Mouse (Mus musculus) G1E (cell line): Measurements from ENCODE around the gene Acer1. TPM values are rescaled to one million over a fixed set of nuclear protein-coding genes. Genes with fewer than 3 reads are reported as not detected.
A peak's percentile ranks its signal among the peaks of the same experiment; 100 is the strongest.

Experiments
- ATAC-seq: 2 replicates; pipeline ENCODE4 v1.8.0; 2016; ENCODE audit warnings: mild to moderate bottlenecking; ENCODE audit not compliant: insufficient number of reproducible peaks, poor library complexity, low FRiP score, severe bottlenecking; ENCODE audit errors: extremely low read depth
- DNase-seq: peaks from one replicate; pipeline ENCODE4 v3.0.0; 2012; ENCODE audit warnings: low spot score
- H3K27me3 ChIP-seq: 2 replicates; pipeline ENCODE4 v1.6.1; 2012; ENCODE audit warnings: mild to moderate bottlenecking, low read length, inconsistent platforms; ENCODE audit not compliant: insufficient read depth
- H3K36me3 ChIP-seq: replicated peaks from 2 replicates; pipeline ENCODE3; 2012; ENCODE audit warnings: mild to moderate bottlenecking, inconsistent platforms
- H3K4me1 ChIP-seq: 2 replicates; pipeline ENCODE4 v1.6.1; 2012; ENCODE audit warnings: low read depth, low read length, inconsistent platforms, mixed read lengths; ENCODE audit not compliant: insufficient read depth
- H3K4me3 ChIP-seq: 2 replicates; pipeline ENCODE4 v1.5.1; 2012; ENCODE audit warnings: low read depth, mild to moderate bottlenecking, inconsistent platforms, low read length, moderate library complexity, mixed read lengths
- H3K9me3 ChIP-seq: replicated peaks from 2 replicates; pipeline ENCODE4 v1.6.1; 2012; ENCODE audit warnings: inconsistent platforms
- CTCF ChIP-seq: IDR thresholded peaks from 2 replicates; pipeline ENCODE4 v1.5.1; 2012; ENCODE audit warnings: low read depth, low read length, inconsistent platforms, mixed read lengths
- GATA1 ChIP-seq: IDR thresholded peaks from 2 replicates; pipeline ENCODE4 v1.6.1; 2012; ENCODE audit warnings: borderline replicate concordance, low read length, inconsistent platforms, mixed read lengths
- GATA2 ChIP-seq: IDR thresholded peaks from 2 replicates; pipeline ENCODE4 v1.6.1; 2012; ENCODE audit warnings: low read depth, low read length, inconsistent platforms, borderline replicate concordance
- POLR2AphosphoS5 ChIP-seq: IDR thresholded peaks from 2 replicates; pipeline ENCODE4 v1.6.1; 2012; ENCODE audit warnings: low read depth, low read length, inconsistent platforms; ENCODE audit not compliant: insufficient replicate concordance
- TAL1 ChIP-seq: conservative IDR thresholded peaks from 2 replicates; pipeline ENCODE4 v1.6.1; 2012; ENCODE audit warnings: low read depth, low read length, inconsistent platforms, mixed read lengths
- polyA plus RNA-seq: library from polyadenylated mRNA; stranded (reverse); fragments of >175 nt; gene quantifications from 2 replicates; pipeline ENCODE4 v1.2.3, GENCODE M21; 2012
- total RNA-seq, 2 experiments: library from RNA; stranded (forward) in 1 of 2; stranded (reverse) in 1 of 2; fragments of 200-1000 nt in 1 of 2; fragments of >200 nt in 1 of 2; fragmentation: Nextera tagmentation in 1 of 2; gene quantifications; 2 replicates each; pipeline ENCODE4 v1.2.3; 2014 to 2017

The Acer1 gene
- total and polyA plus RNA-seq, 3 experiments: not detected

DNA sequence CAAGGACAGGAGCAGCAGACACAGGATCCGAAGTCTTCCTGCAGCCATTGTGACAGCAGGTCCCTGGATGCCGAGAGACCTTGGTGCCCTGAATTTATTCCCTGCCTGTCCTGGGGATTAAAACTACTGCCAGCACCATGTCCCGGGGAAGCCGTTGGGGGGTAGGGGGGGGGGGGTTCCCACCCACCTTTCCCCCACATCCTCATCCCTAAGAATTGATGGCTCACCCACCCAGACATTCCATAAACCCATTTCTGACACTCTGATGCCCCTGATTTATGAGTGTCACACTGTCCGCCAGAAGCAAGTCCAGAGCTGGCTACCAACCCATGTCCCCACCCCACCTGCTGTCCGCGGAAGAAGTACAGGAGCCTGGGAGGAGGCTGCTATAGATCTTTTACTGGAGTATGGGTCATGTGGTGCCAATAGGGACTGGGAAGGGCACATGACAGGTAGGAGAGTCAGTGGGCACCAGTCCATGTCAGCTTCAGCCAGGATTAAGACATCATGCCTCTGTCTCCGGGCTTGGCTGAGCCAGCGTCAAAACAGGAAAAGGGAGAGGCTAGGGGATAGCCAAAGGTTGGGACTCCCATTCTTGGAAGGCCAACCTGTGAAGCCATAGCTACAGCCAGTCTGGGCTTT lies 18.2 kb upstream of the Acer1 start, which contains the start of gene Pspn:
Pspn (minus strand) TSS at position 51 of the 642 bp plus-strand sequence.
- peaks cover 3% of the 10 kb centered on the region; the same call in 1 of the 2 replicates for H3K9me3 ChIP-seq
- 0 out of 2 replicates have a peak within 1 kb of the TSS, but pooled peaks have one; percentile 8 for H3K4me3 ChIP-seq
- no peaks in the 10 kb centered on the region for H3K27me3 ChIP-seq
- ATAC-seq (no peak), DNase-seq (no peak)
- H3K36me3 ChIP-seq: peaks cover 85% of the 10 kb centered on the region
- TF ChIP-seq GATA1 (no peak), POLR2AphosphoS5 (no peak), CTCF (no peak)
- peaks cover 64% of the 10 kb centered on the region for H3K4me1 ChIP-seq

DNA sequence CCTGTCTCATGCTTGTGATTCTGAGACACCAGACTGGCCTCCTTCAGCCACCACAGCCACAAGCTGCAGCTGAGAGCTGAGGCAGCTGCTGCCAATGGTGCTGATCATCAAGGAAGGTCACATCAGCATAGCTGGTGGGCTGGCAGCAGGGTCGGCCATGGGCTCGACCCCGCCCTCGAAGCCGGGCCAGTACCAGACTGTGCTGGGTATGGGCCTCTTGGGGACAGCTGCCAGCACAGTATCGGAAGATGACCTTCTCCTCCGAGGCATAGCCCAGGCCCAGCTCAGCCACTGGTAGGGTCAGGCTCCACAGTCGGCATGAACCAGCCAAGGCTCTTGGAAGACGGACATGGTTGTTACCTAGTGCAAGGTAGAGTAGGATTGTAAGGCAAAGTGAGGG lies 17.5 kb upstream of the Acer1 start:
- no peak for ATAC-seq
- peaks cover 58% of the 10 kb centered on the region for H3K4me1 ChIP-seq
- H3K36me3 ChIP-seq: peaks cover 87% of the 10 kb centered on the region
- H3K9me3 ChIP-seq: peaks cover 3% of the 10 kb centered on the region; the same call in 1 of the 2 replicates
- 0 out of 2 replicates have a peak overlapping the region, but pooled peaks have one; percentile 8 for H3K4me3 ChIP-seq
- no peak for TF ChIP-seq POLR2AphosphoS5
- no peak for TF ChIP-seq GATA1
- TF ChIP-seq GATA2: no peak
- no peak for TF ChIP-seq TAL1
- TF ChIP-seq CTCF: no peak
- H3K27me3 ChIP-seq: no peaks in the 10 kb centered on the region
- DNase-seq: no peak

DNA sequence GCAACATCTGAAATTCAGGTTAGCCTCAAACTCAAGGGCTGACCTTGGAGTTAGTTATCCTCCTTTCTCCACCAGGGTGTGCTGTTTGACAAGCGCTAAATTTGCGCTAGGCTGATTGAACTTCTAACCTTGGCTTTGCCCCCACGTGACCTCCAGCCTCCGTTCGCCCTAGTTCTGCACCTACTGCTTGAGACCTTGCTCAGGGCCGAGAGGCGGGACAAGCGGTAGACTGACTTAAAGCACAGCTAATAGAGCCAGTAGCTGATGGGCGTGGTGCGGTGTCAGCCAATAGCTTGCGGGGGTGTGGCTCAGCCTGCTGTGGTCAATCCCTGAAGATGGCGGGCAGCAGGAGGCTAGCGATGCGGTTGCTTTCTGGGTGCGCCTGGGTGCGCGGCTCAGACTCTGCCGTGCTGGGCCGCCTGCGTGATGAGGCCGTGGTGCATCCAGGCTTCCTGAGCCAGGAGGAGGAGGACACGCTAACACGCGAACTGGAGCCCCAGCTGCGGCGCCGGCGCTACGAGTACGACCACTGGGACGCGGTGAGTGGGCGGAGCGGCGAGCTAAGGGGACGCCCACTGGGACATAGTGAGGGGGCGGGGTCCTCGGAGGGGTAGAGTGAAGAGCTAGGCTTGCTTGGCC lies 15.2 kb upstream of the Acer1 start, which contains the start of gene Alkbh7:
Alkbh7 (plus strand) TSS at position 311 of the 639 bp plus-strand sequence.
- peak; percentile 100 for ATAC-seq
- peaks cover 87% of the 10 kb centered on the region for H3K36me3 ChIP-seq
- DNase-seq: peak; percentile 95
- peak; percentile 58 for TF ChIP-seq CTCF
- no peak for TF ChIP-seq TAL1
- peaks cover 49% of the 10 kb centered on the region for H3K4me1 ChIP-seq
- peaks cover 3% of the 10 kb centered on the region; the same call in 1 of the 2 replicates for H3K9me3 ChIP-seq
- H3K4me3 ChIP-seq: peak within 1 kb of the TSS; percentile 88
- no peaks in the 10 kb centered on the region for H3K27me3 ChIP-seq

DNA sequence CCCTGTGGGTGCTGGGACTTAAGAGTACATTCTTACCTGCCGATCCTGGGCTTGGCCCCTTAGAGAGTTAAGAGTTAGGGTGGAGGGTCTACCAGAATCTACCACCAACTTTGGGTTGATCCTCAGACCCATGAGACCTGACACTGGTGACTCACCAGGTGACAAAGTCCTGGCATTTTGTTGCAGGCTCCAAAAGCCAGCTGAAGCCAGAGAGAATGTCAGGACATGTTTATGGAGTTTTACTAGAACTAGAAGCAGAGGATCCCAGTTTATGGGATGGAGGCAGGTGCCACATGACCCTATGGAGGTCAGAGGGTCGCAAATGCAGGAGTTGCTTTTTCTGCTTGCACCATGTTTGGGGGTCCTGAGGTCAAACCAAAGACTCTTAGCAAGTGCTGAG lies 14.6 kb upstream of the Acer1 start:
- Histone ChIP-seq H3K27me3 (no peaks in the 10 kb centered on the region), H3K4me1 (peaks cover 47% of the 10 kb centered on the region), H3K36me3 (peaks cover 86% of the 10 kb centered on the region), H3K9me3 (peaks cover 3% of the 10 kb centered on the region; the same call in 1 of the 2 replicates), H3K4me3 (no peak overlapping the region)
- TF ChIP-seq POLR2AphosphoS5: no peak
- TF ChIP-seq TAL1: no peak
- TF ChIP-seq GATA1: no peak
- TF ChIP-seq CTCF: no peak
- no peak for TF ChIP-seq GATA2
- ATAC-seq (no peak), DNase-seq (no peak)

DNA sequence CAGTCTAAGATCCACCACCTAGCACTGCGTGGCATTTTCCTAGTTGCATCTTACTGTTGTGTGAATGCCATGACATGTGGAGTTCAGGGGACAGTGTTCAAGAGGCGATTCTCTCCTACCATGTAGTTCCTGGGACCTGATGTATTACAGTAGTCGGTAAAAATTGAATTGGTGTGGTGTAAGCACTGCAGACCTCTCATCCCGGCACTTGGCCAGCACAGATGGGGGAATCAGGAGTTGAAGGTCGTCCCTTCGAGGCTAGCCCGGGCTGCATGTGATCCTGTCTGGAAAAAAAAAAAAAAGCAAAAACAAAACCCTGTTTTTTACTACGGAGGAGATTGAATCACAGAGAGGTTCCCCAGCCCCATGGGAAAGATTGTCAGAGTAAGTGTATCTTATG lies 13.1 kb upstream of the Acer1 start:
- no peak for ATAC-seq
- peaks cover 49% of the 10 kb centered on the region for H3K4me1 ChIP-seq
- peaks cover 77% of the 10 kb centered on the region for H3K36me3 ChIP-seq
- H3K9me3 ChIP-seq: peaks cover 3% of the 10 kb centered on the region; the same call in 1 of the 2 replicates
- H3K27me3 ChIP-seq: no peaks in the 10 kb centered on the region
- no peak overlapping the region for H3K4me3 ChIP-seq
- DNase-seq: no peak
- TF ChIP-seq GATA1: no peak
- no peak for TF ChIP-seq POLR2AphosphoS5
- TF ChIP-seq GATA2: no peak
- no peak for TF ChIP-seq CTCF
- no peak for TF ChIP-seq TAL1

DNA sequence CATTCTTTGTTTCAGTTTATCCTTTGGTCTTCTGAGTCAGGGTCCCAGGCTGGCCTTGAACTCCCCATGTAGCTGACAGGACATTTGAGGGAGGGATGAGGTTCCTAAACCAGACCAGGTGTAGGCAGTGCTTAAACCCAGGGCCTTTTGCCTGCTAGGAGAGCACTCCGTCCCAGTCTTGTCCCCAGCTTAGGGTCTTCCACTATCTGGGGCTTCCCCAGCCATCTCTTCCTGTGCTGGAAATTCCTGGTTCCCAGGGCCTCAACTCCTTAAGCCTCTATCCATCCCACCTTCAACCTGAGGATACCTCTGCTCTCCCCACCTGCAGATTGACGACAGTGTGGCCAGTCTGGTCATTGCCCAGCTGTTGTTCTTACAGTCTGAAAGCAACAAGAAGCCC lies 9.0 kb upstream of the Acer1 start:
- no peak for ATAC-seq
- Histone ChIP-seq H3K27me3 (peaks cover 11% of the 10 kb centered on the region), H3K4me3 (peak overlapping the region; percentile 97), H3K9me3 (no peaks in the 10 kb centered on the region), H3K4me1 (peaks cover 40% of the 10 kb centered on the region), H3K36me3 (peaks cover 49% of the 10 kb centered on the region)
- TF ChIP-seq GATA2: no peak
- no peak for TF ChIP-seq GATA1
- TF ChIP-seq CTCF: no peak
- no peak for TF ChIP-seq TAL1
- TF ChIP-seq POLR2AphosphoS5: no peak
- DNase-seq: no peak
